Mouse (Mus musculus) lung, adult 2 months (tissue): ENCODE measurements around the gene Bcl2l15. TPM values are rescaled to one million over a fixed set of nuclear protein-coding genes. Genes with fewer than 3 reads are reported as not detected.
"Not testable (repeated sequence)": the region's sequence is repeated elsewhere in the genome, so short reads cannot be mapped to it uniquely, and the experiment has no call there.

Experiments
- DNase-seq: peaks from one replicate; pipeline ENCODE4 v3.0.0; 2022
- H3K4me1 ChIP-seq: fragments of 200-500 bp; 2 replicates; pipeline ENCODE4 v1.6.1; 2011; ENCODE audit warnings: low read length; ENCODE audit not compliant: control insufficient read depth, insufficient read depth
- H3K4me3 ChIP-seq: fragments of 200-500 bp; replicated peaks from 2 replicates; pipeline ENCODE3; 2011; ENCODE audit warnings: low read depth, mild to moderate bottlenecking, control low read depth, low read length; ENCODE audit errors: extremely low read depth
- CTCF ChIP-seq: fragments of 200-500 bp; IDR thresholded peaks from 2 replicates; pipeline ENCODE4 v1.5.1; 2011; ENCODE audit warnings: mild to moderate bottlenecking, low read length, control low read depth; ENCODE audit not compliant: insufficient read depth
- POLR2A ChIP-seq: fragments of 200-500 bp; IDR thresholded peaks from 2 replicates; pipeline ENCODE4 v1.6.1; 2011; ENCODE audit warnings: low read depth, mild to moderate bottlenecking, control low read depth, low read length, borderline replicate concordance; ENCODE audit errors: extremely low read depth
- WGBS: fragments of 180-500 bp; shearing (Covaris S2); methylation state at CpG from one replicate; pipeline ENCODE4 v1.1.7; 2018; 5-methylcytosine and 5-hydroxymethylcytosine counted together
- polyA plus RNA-seq: library from polyadenylated mRNA; depleted of rRNA; stranded (reverse); fragments of >200 nt; gene quantifications from 2 replicates; pipeline ENCODE4 v1.2.3, GENCODE M21; 2012; rRNA removed

Bcl2l15 gene
- polyA plus RNA-seq = not detected in 2 replicates

DNA sequence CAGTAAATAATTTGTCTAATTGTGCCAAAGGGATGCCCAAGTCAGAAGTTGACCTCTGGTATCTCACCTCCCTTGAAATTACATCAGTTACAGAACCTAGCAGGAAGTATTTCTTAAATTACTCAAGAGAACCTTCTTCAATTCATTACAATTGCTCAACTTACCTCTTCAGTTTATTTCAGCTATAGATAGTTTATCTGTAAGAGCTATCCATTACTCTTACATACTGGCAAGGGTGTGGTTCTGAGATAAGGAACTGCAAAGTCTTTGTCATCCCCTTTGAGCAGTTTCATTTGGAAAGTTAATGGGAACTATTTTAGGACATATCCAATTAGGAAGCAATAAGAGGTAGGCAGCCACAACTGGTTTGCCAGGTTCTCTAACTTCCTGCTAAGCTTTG is at the start of gene Bcl2l15:
Gene Bcl2l15 (plus strand): TSS at position 176 of the 400 bp plus-strand sequence.
- no peak for TF ChIP-seq POLR2A
- TF ChIP-seq CTCF = no peak
- DNase-seq = no peak
- no peaks in the 10 kb centered on the region; the same call in 1 of the 2 replicates for H3K4me1 ChIP-seq
- H3K4me3 ChIP-seq = no peak within 1 kb of the TSS

- Histone ChIP-seq H3K4me3 (no peak overlapping the region), H3K4me1 (peaks cover 47% of the 10 kb centered on the region)
- DNase-seq = no peak
- 67% methylated on average over 4 of the region's 4 CpGs for WGBS
- TF ChIP-seq CTCF = no peak
- no peak for TF ChIP-seq POLR2A
Observed at GRCm38 (mm10) chr3:103782844-103783609, 49.4 kb upstream of the Bcl2l15 start.

DNA sequence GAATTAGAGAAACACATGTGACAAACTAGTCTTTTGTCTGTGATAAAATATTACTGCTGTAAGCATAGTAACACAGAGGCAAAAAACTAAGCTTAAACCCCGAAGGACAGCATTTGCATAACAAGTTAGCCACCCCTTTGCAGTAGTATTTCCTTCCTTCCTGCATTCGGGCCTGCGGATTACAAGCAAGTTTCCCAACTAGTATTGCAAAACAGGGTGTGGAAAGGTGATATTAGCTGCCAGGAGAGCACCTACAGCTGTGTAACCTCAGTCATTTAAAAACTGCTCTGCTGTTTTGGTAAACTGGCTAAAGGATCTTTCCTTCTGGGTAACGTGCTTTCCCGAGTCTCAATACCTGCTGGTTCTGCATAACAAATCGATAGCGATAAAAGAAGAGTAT is 45.2 kb upstream of the Bcl2l15 start:
- H3K4me3 ChIP-seq = no peak overlapping the region
- TF ChIP-seq CTCF (no peak), POLR2A (no peak)
- peaks cover 29% of the 10 kb centered on the region for H3K4me1 ChIP-seq
- DNase-seq = no peak
- WGBS = 35% methylated on average over 7 of the region's 7 CpGs

GRCm38 (mm10) chr3:103789096-103789495 is 43.3 kb upstream of the Bcl2l15 start:
- DNase-seq = no peak
- WGBS = 39% methylated on average over 7 of the region's 7 CpGs
- Histone ChIP-seq H3K4me3 (peak overlapping the region; percentile 46), H3K4me1 (peaks cover 17% of the 10 kb centered on the region)
- TF ChIP-seq POLR2A (no peak), CTCF (no peak)

- under 1% methylated on average over 14 of the region's 14 CpGs for WGBS
- DNase-seq = no peak
- TF ChIP-seq POLR2A (no peak), CTCF (no peak)
- peak overlapping the region; percentile 98 for H3K4me3 ChIP-seq
- H3K4me1 ChIP-seq = peaks cover 14% of the 10 kb centered on the region
Observed at GRCm38 (mm10) chr3:103789891-103790345, 42.5 kb upstream of the Bcl2l15 start.

DNA sequence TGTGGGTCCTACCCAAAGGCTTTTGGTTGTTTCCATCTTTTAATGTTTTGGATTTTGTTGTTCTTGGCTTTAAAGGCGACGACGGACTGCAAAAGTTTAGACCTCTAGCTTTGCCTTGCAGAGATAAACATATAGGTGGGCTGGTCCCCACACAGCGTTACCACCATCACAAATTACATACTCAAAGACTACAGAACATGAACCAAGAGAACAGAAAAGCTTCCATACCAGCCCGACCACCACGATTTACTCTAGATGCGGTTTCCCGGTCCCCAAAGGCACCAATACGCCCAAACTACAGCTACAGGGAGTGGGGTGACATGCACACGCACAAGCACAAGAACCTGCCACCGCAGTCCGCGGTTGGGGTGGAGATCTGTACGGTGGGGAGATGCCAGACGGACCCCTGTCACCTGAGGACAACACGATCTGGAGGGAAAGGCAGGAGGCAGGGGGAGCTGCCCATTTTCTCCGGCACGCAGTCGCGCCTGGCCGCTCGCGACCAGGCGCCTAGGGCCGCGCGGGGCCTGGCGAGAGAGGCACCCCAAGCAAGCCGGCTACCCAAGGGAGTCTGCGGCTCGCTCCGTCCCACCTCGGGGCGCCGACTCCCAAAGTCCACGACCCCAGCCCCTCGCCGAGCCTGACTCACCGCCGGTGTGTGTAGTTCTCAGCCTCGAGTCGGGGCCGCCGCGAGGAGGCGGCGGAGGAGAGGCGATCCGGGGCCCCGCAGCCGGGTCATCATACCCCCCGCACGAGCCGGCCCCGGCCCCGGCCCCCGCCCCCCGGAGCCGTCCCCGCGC is 41.9 kb upstream of the Bcl2l15 start:
- Histone ChIP-seq H3K4me1 (peaks cover 14% of the 10 kb centered on the region), H3K4me3 (peak overlapping the region; percentile 98)
- DNase-seq = peak; percentile 64
- 1% methylated on average over 60 of the region's 61 CpGs for WGBS
- TF ChIP-seq CTCF = no peak
- TF ChIP-seq POLR2A = no peak

- TF ChIP-seq CTCF = no peak
- peak; percentile 92; the same call in 1 of the 2 replicates for TF ChIP-seq POLR2A
- peak within 1 kb of the TSS; percentile 98 for H3K4me3 ChIP-seq
- H3K4me1 ChIP-seq = peaks cover 14% of the 10 kb centered on the region
- 10% methylated on average over 49 of the region's 49 CpGs for WGBS
- peak; percentile 91 for DNase-seq
Observed at GRCm38 (mm10) chr3:103791230-103792110, 40.9 kb upstream of the Bcl2l15 start, which contains the start of gene Hipk1. Gene Hipk1, minus strand, starts transcription at chr3:103791563.

- not testable (repeated sequence) for DNase-seq, H3K4me3 ChIP-seq
- peaks cover 12% of the 10 kb centered on the region for H3K4me1 ChIP-seq
- 86% methylated on average over 5 of the region's 5 CpGs for WGBS
Observed at GRCm38 (mm10) chr3:103792111-103792406, 40.3 kb upstream of the Bcl2l15 start.

DNA sequence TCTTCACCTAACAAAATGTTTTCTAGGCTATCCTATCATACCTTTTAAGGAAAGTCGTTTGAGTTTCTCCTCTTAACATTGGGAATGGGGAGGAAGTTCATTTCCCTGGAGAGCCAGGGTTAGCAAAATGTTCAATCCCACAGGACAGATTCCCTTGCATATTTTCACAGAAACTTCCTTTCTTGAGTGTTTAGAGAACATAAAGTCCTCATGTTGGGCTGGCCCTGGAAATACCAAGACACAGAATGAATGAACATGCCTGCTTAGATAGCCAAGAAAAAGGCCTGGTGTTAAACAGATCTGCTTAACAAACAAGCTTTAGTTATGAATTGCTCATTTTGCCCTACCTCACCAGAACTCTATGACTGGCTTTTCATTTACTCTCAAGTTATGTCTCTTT is 39.8 kb upstream of the Bcl2l15 start:
- H3K4me3 ChIP-seq = no peak overlapping the region
- 70% methylated on average over 1 of the region's 1 CpGs for WGBS
- TF ChIP-seq POLR2A (no peak), CTCF (no peak)
- H3K4me1 ChIP-seq = peaks cover 7% of the 10 kb centered on the region
- DNase-seq = no peak
